Comparison of ENCODE assay signal across 8 mouse cellular contexts in genomic region chr13:12461730-12462119, GRCm38 (mm10). TPM values are rescaled to one million over a fixed set of nuclear protein-coding genes. Genes with fewer than 3 reads are reported as not detected.
DNase-seq lines count a peak whose midpoint lies in the region; ATAC-seq and TF ChIP-seq lines count a peak whose summit lies in the region.

No protein-coding gene starts in this region.

- H3K27ac ChIP-seq in heart, embryonic 11.5 days (ENCODE audit: low read depth, low read length) = no peak overlapping the region
- no peak overlapping the region for H3K27ac ChIP-seq in ES-Bruce4 (ENCODE audit: insufficient read depth, low read length)
- no peak overlapping the region for H3K27ac ChIP-seq in limb, embryonic 15.5 days
- H3K27ac ChIP-seq in stomach, embryonic 16.5 days (ENCODE audit: low read length) = peak overlapping the region; percentile 39

- no peak for DNase-seq in heart, adult 11 months
- DNase-seq in spleen, postnatal 14 days (ENCODE audit: low spot score in 2 of 2) = no peak

- peak overlapping the region; percentile 71 for H3K4me2 ChIP-seq in heart, embryonic 11.5 days
- H3K4me2 ChIP-seq in limb, embryonic 15.5 days = peak overlapping the region; percentile 73
- H3K4me2 ChIP-seq in stomach, embryonic 16.5 days (ENCODE audit: low read depth, low read length) = peak overlapping the region; percentile 76

- TF ChIP-seq EP300 in ES-Bruce4 (IDR thresholded peaks at IDR 0.05; ENCODE audit: insufficient read depth, low read depth, low read length) = no peak

- no peaks in the 10 kb centered on the region for H3K27me3 ChIP-seq in heart, embryonic 11.5 days (ENCODE audit: control insufficient read depth, insufficient read depth, low read length)
- H3K27me3 ChIP-seq in ES-Bruce4 (ENCODE audit: control insufficient read depth, insufficient read depth, low read length, poor library complexity, severe bottlenecking) = no peaks in the 10 kb centered on the region
- H3K27me3 ChIP-seq in limb, embryonic 15.5 days = no peaks in the 10 kb centered on the region
- H3K27me3 ChIP-seq in stomach, embryonic 16.5 days (ENCODE audit: control insufficient read depth, insufficient read depth, low read length) = no peaks in the 10 kb centered on the region

- no peaks in the 10 kb centered on the region for H3K36me3 ChIP-seq in heart, embryonic 11.5 days (ENCODE audit: control insufficient read depth, insufficient read depth, low read length)
- H3K36me3 ChIP-seq in ES-Bruce4 (ENCODE audit: control insufficient read depth, insufficient read depth, low read length, poor library complexity, severe bottlenecking) = no peaks in the 10 kb centered on the region
- H3K36me3 ChIP-seq in limb, embryonic 15.5 days = peaks cover 3% of the 10 kb centered on the region
- no peaks in the 10 kb centered on the region for H3K36me3 ChIP-seq in stomach, embryonic 16.5 days (ENCODE audit: control insufficient read depth, insufficient read depth, low read length)

- 0 out of 2 replicates have a peak, but pooled peaks have one; percentile 2 for ATAC-seq in heart, embryonic 11.5 days (replicated peaks; ENCODE audit: insufficient number of reproducible peaks, low FRiP score, low TSS enrichment)
- peak; percentile 4; the same call in 1 of the 2 replicates for ATAC-seq in erythroid progenitor cell, adult 5-6 weeks (replicated peaks; ENCODE audit: low FRiP score, poor library complexity, severe bottlenecking)
- ATAC-seq in limb, embryonic 15.5 days (ENCODE audit: insufficient number of reproducible peaks, low FRiP score, low TSS enrichment, low read depth) = no peak
- ATAC-seq in stomach, embryonic 16.5 days (ENCODE audit: insufficient read depth, low FRiP score) = peak; percentile 9; the same call in 1 of the 2 replicates
- ATAC-seq in megakaryocyte-erythroid progenitor cell, adult 5-6 weeks (replicated peaks; ENCODE audit: low FRiP score, low TSS enrichment, poor library complexity, severe bottlenecking) = no peak; the same call in 1 of the 2 replicates

- peak overlapping the region; percentile 85 for H3K4me3 ChIP-seq in heart, embryonic 11.5 days (ENCODE audit: low read depth, low read length)
- H3K4me3 ChIP-seq in ES-Bruce4 (ENCODE audit: low read depth, low read length) = peak overlapping the region; percentile 78
- peak overlapping the region; percentile 74 for H3K4me3 ChIP-seq in limb, embryonic 15.5 days
- H3K4me3 ChIP-seq in stomach, embryonic 16.5 days (replicated peaks; ENCODE audit: low read length) = peak overlapping the region; percentile 75

- no peaks in the 10 kb centered on the region for H3K4me1 ChIP-seq in heart, embryonic 11.5 days (ENCODE audit: control insufficient read depth, insufficient read depth, low read length)
- H3K4me1 ChIP-seq in ES-Bruce4 (ENCODE audit: control insufficient read depth, insufficient read depth, low read length) = no peaks in the 10 kb centered on the region
- H3K4me1 ChIP-seq in limb, embryonic 15.5 days = peaks cover 11% of the 10 kb centered on the region; the same call in 1 of the 2 replicates
- H3K4me1 ChIP-seq in stomach, embryonic 16.5 days (ENCODE audit: control insufficient read depth, insufficient read depth, low read length) = peaks cover 3% of the 10 kb centered on the region; the same call in 1 of the 2 replicates

- TF ChIP-seq POLR2A in ES-Bruce4 (IDR thresholded peaks at IDR 0.05; ENCODE audit: insufficient read depth, low read length) = no peak

- TF ChIP-seq CTCF in ES-Bruce4 (IDR thresholded peaks at IDR 0.05; ENCODE audit: low read depth, low read length) = no peak

- no peaks in the 10 kb centered on the region for H3K9me3 ChIP-seq in heart, embryonic 11.5 days (replicated peaks; ENCODE audit: control insufficient read depth, low read length)
- no peaks in the 10 kb centered on the region for H3K9me3 ChIP-seq in ES-Bruce4 (replicated peaks; ENCODE audit: control insufficient read depth, insufficient read depth, low read length, poor library complexity, severe bottlenecking)
- no peaks in the 10 kb centered on the region for H3K9me3 ChIP-seq in limb, embryonic 15.5 days
- no peaks in the 10 kb centered on the region for H3K9me3 ChIP-seq in stomach, embryonic 16.5 days (replicated peaks; ENCODE audit: control insufficient read depth, low read length)

- 2% methylated on average over 7 of the region's 7 CpGs for WGBS in heart, embryonic 11.5 days (ENCODE audit: insufficient replicate concordance)
- under 1% methylated on average over 7 of the region's 7 CpGs for WGBS in limb, embryonic 15.5 days
- WGBS in stomach, embryonic 16.5 days = 1% methylated on average over 7 of the region's 7 CpGs

- peak overlapping the region; percentile 84; the same call in 1 of the 2 replicates for H3K9ac ChIP-seq in heart, embryonic 11.5 days (ENCODE audit: low read depth, low read length)
- H3K9ac ChIP-seq in ES-Bruce4 (ENCODE audit: low read depth, poor library complexity, severe bottlenecking) = 0 out of 2 replicates have a peak overlapping the region, but pooled peaks have one; percentile 9
- peak overlapping the region; percentile 66 for H3K9ac ChIP-seq in limb, embryonic 15.5 days
- peak overlapping the region; percentile 72 for H3K9ac ChIP-seq in stomach, embryonic 16.5 days (ENCODE audit: low read length)

RNA-seq across cellular contexts. Expression of gene Lgals8, which starts 3.0 kb away (rescaled TPM):
- polyA plus RNA-seq in heart, embryonic 11.5 days (2014; fragmentation: Nextera tagmentation; extraction: Ambion mirVana) = 10.2 and 12.7 TPM in 2 replicates
- polyA plus RNA-seq in ES-Bruce4 (2011; ENCODE audit: insufficient read depth, insufficient read length, low read depth, missing spikeins) = 11.4 and 12.7 TPM in 2 replicates
- total RNA-seq in erythroid progenitor cell, adult 5-6 weeks (2015; ENCODE audit: low replicate concordance) = 17.2 and 28.8 TPM in 2 replicates
- 15.1 and 16.4 TPM in 2 replicates for total RNA-seq in erythroid progenitor cell, adult 5-6 weeks (2017; ENCODE audit: low replicate concordance)
- 23.4 and 23.6 TPM in 2 replicates for polyA plus RNA-seq in limb, embryonic 15.5 days (2015; fragmentation: Nextera tagmentation; extraction: Ambion mirVana)
- 35.8 and 36.3 TPM in 2 replicates for polyA plus RNA-seq in stomach, embryonic 16.5 days (2015; fragmentation: Nextera tagmentation; extraction: Ambion mirVana)
- total RNA-seq in megakaryocyte-erythroid progenitor cell, adult 5-6 weeks (2014; fragmentation: Nextera tagmentation) = 23.0 and 39.7 TPM in 2 replicates
- 21.7 and 50.3 TPM in 2 replicates for total RNA-seq in megakaryocyte-erythroid progenitor cell, adult 5-6 weeks (2017)

RNA-seq across cellular contexts. Expression of gene Edaradd, which starts 58.5 kb away (rescaled TPM):
- polyA plus RNA-seq in heart, embryonic 11.5 days (2014; fragmentation: Nextera tagmentation; extraction: Ambion mirVana) = 0.59 and 0.72 TPM in 2 replicates
- 0.17 TPM in 1 of 2 replicates, not detected in the other for polyA plus RNA-seq in ES-Bruce4 (2011; ENCODE audit: insufficient read depth, insufficient read length, low read depth, missing spikeins)
- total RNA-seq in erythroid progenitor cell, adult 5-6 weeks (2015; ENCODE audit: low replicate concordance) = 1.3 and 1.4 TPM in 2 replicates
- total RNA-seq in erythroid progenitor cell, adult 5-6 weeks (2017; ENCODE audit: low replicate concordance) = 0.90 and 1.1 TPM in 2 replicates
- polyA plus RNA-seq in limb, embryonic 15.5 days (2015; fragmentation: Nextera tagmentation; extraction: Ambion mirVana) = 5.7 and 5.8 TPM in 2 replicates
- 5.8 and 6.1 TPM in 2 replicates for polyA plus RNA-seq in stomach, embryonic 16.5 days (2015; fragmentation: Nextera tagmentation; extraction: Ambion mirVana)
- 0.07 TPM in 1 of 2 replicates, not detected in the other for total RNA-seq in megakaryocyte-erythroid progenitor cell, adult 5-6 weeks (2014; fragmentation: Nextera tagmentation)
- not detected in 2 replicates for total RNA-seq in megakaryocyte-erythroid progenitor cell, adult 5-6 weeks (2017)

Comparison
In these comparisons a context has a peak if more than half of its experiments do, and no peak if none do; other contexts are left out.
1. ATAC-seq: peak in heart, embryonic 11.5 days (single experiment), erythroid progenitor cell, adult 5-6 weeks (single experiment) and stomach, embryonic 16.5 days (single experiment); none in limb, embryonic 15.5 days (single experiment) and megakaryocyte-erythroid progenitor cell, adult 5-6 weeks (single experiment).
2. H3K9ac ChIP-seq: peak in every context shown above with its lines; median percentile 84 in heart, embryonic 11.5 days; 72 in stomach, embryonic 16.5 days; 66 in limb, embryonic 15.5 days; 9 in ES-Bruce4.
3. Peak in every context shown above with its lines, with median percentiles within 50 percentile points of each other: H3K4me2 ChIP-seq and H3K4me3 ChIP-seq.